11 mouse cellular contexts compared by ENCODE assay signal in the genomic region with DNA sequence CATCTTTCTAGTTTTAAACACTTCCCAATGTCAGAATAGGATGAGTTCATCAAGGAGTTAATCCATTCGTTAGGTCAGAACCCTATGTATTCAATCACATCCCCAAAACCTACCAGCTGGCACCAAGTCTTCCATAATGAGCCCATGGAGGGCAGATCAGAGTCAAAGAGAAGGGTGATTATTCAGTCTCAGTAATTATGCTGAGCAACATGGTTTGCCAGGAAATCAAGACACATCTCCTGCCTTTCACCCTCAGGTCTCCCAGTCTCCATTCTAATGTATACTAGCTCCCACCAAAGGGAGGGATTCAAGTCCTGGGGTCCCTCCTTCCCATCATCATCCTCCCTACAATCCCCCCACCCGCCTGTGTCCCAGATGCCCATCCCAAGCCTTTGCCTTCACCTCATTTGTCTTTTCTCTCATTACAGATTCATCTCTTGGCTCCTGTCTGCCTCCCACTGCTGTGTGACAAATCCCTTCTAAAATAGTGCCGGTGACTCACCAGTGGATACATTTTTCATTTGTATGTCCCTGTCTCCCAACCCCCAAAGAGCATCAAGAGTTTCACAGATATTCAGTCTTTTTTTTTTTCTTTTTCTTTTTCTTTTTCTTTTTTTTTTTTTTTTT. TPM values are rescaled to one million over a fixed set of nuclear protein-coding genes. Genes with fewer than 3 reads are reported as not detected.
A peak's percentile ranks its signal among the peaks of the same experiment; 100 is the strongest.
DNase-seq lines count a peak whose midpoint lies in the region; ATAC-seq lines count a peak whose summit lies in the region.
"Had no signal": no experiment of that assay in that cellular context is flagged by ENCODE, and none has a peak within 500 bp of the region (broad histone marks: within the 10 kb centered on the region; RNA-seq: fewer than 3 reads in every experiment).

No protein-coding gene starts in this region.

- DNase-seq in cerebellum, postnatal 10 days = peak; percentile 30 to 42
- DNase-seq in layer of hippocampus, adult 9-10 months (ENCODE audit: low spot score) = peak; percentile 52
- peak; percentile 66 for DNase-seq in right cerebral cortex, postnatal 25 days
- no peak for DNase-seq in urinary bladder, adult 18-20 months (ENCODE audit: low spot score in 2 of 2)
- DNase-seq in heart, postnatal 4 days = no peak

- H3K9me3 ChIP-seq in midbrain, embryonic 12.5 days = no peaks in the 10 kb centered on the region
- no peaks in the 10 kb centered on the region for H3K9me3 ChIP-seq in midbrain, embryonic 16.5 days (replicated peaks; ENCODE audit: control insufficient read depth, low read length, poor library complexity, severe bottlenecking)
- no peaks in the 10 kb centered on the region for H3K9me3 ChIP-seq in heart, embryonic 11.5 days (replicated peaks; ENCODE audit: control insufficient read depth, low read length)

- H3K4me3 ChIP-seq in midbrain, embryonic 12.5 days = no peak overlapping the region
- no peak overlapping the region for H3K4me3 ChIP-seq in midbrain, embryonic 16.5 days (ENCODE audit: low read depth, low read length)
- H3K4me3 ChIP-seq in heart, embryonic 11.5 days (ENCODE audit: low read depth, low read length) = no peak overlapping the region

- H3K4me2 ChIP-seq in midbrain, embryonic 12.5 days (replicated peaks) = no peak overlapping the region
- H3K4me2 ChIP-seq in midbrain, embryonic 16.5 days (ENCODE audit: low read length) = no peak overlapping the region
- no peak overlapping the region for H3K4me2 ChIP-seq in heart, embryonic 11.5 days

- no peak for ATAC-seq in midbrain, embryonic 12.5 days (ENCODE audit: low FRiP score, low read depth)
- no peak for ATAC-seq in midbrain, embryonic 16.5 days
- no peak for ATAC-seq in heart, embryonic 11.5 days (replicated peaks; ENCODE audit: insufficient number of reproducible peaks, low FRiP score, low TSS enrichment)
- ATAC-seq: inflammation-experienced regulatory T-cells, adult 6 months had no signal

- no peaks in the 10 kb centered on the region for H3K27me3 ChIP-seq in midbrain, embryonic 12.5 days
- no peaks in the 10 kb centered on the region for H3K27me3 ChIP-seq in midbrain, embryonic 16.5 days (ENCODE audit: control insufficient read depth, insufficient read depth, low read depth, low read length)
- H3K27me3 ChIP-seq in heart, embryonic 11.5 days (ENCODE audit: control insufficient read depth, insufficient read depth, low read length) = no peaks in the 10 kb centered on the region

- 74% methylated on average over 3 of the region's 3 CpGs for WGBS in midbrain, embryonic 12.5 days
- WGBS in midbrain, embryonic 16.5 days = 35% methylated on average over 3 of the region's 3 CpGs
- 68% methylated on average over 3 of the region's 3 CpGs for WGBS in heart, embryonic 11.5 days (ENCODE audit: insufficient replicate concordance)

- peak overlapping the region; percentile 35; the same call in 1 of the 2 replicates for H3K27ac ChIP-seq in midbrain, embryonic 12.5 days (replicated peaks)
- no peak overlapping the region for H3K27ac ChIP-seq in midbrain, embryonic 16.5 days (ENCODE audit: low read length)
- H3K27ac ChIP-seq in heart, embryonic 11.5 days (ENCODE audit: low read depth, low read length) = no peak overlapping the region

- H3K4me1 ChIP-seq in midbrain, embryonic 12.5 days = no peaks in the 10 kb centered on the region
- H3K4me1 ChIP-seq in midbrain, embryonic 16.5 days (ENCODE audit: control insufficient read depth, insufficient read depth, low read length) = no peaks in the 10 kb centered on the region
- no peaks in the 10 kb centered on the region for H3K4me1 ChIP-seq in heart, embryonic 11.5 days (ENCODE audit: control insufficient read depth, insufficient read depth, low read length)

- no peak overlapping the region for H3K9ac ChIP-seq in midbrain, embryonic 12.5 days (replicated peaks)
- H3K9ac ChIP-seq in midbrain, embryonic 16.5 days (ENCODE audit: low read depth, low read length) = no peak overlapping the region
- no peak overlapping the region for H3K9ac ChIP-seq in heart, embryonic 11.5 days (ENCODE audit: low read depth, low read length)

- no peaks in the 10 kb centered on the region for H3K36me3 ChIP-seq in midbrain, embryonic 12.5 days
- H3K36me3 ChIP-seq in midbrain, embryonic 16.5 days (ENCODE audit: control insufficient read depth, insufficient read depth, low read length) = no peaks in the 10 kb centered on the region
- no peaks in the 10 kb centered on the region for H3K36me3 ChIP-seq in heart, embryonic 11.5 days (ENCODE audit: control insufficient read depth, insufficient read depth, low read length)

RNA-seq across cellular contexts. Expression of gene Xcl1, which starts 8.7 kb away (rescaled TPM):
- polyA plus RNA-seq in midbrain, embryonic 12.5 days (2016; fragmentation: Nextera tagmentation; extraction: Ambion mirVana) = not detected in 2 replicates
- polyA plus RNA-seq in midbrain, embryonic 16.5 days (2015; fragmentation: Nextera tagmentation; extraction: Ambion mirVana) = not detected in 2 replicates
- polyA plus RNA-seq in heart, embryonic 11.5 days (2014; fragmentation: Nextera tagmentation; extraction: Ambion mirVana) = not detected in 2 replicates
- not detected for total RNA-seq in heart, postnatal 4 days (2021)
- polyA plus RNA-seq: heart, embryonic 14.5 days; limb, embryonic 11.5 days had no signal

Comparison
In these comparisons a context has a peak if more than half of its experiments do, and no peak if none do; other contexts are left out.
1. DNase-seq: peak in cerebellum, postnatal 10 days (2 of 2), layer of hippocampus, adult 9-10 months (single experiment) and right cerebral cortex, postnatal 25 days (single experiment); none in urinary bladder, adult 18-20 months (0 of 2) and heart, postnatal 4 days (single experiment).